Mouse (Mus musculus): Measurements from ENCODE around the gene Bach2.

The Bach2 gene

DNA sequence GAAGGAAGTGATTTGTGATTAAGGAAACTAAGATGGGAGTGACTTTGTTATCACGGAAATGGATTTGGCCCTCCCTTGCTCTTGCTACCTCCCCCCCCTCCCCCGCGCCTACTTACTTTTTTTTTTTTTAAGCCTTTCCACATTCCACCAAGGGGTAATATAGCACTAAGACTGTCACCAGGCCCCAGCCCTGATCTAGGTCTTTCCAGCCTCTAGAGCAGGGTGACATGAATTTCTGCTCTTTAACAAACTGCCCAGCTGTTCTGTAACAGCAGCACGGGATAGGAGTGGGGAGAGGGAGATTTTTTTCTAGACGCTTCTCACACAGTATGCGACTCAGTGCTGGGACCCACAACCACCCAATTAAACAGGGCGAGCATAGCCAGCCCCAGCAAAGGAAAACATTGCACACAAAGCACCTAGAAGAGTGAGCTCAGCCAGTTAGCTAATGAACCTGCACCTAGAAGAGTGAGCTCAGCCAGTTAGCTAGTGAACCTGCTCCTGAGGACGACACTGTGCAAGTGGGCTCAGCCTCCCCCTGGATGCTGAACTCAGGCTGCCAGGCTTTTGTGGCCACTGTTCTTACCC is 10.5 kb upstream of the Bach2 start:
- no peak for DNase-seq

DNA sequence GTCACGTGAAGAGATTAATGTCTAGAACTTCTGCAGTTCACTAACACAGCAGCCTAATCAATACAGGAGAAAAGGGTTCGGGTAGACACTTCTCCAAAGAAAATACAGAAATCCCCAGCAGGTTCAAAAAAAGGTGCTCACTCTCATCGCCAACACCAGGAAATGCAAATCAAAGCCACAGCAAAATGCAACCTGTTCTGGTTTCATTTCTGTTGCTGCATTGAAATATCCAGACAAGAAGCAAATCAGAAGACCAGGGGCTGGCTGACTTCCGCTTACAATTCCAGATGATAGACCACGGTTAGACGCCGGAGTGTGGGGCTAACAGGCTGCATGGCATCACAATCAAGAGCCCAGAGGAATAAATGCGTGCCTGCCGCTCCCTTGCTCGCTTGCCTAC is 9.3 kb upstream of the Bach2 start:
- no peak for DNase-seq

DNA sequence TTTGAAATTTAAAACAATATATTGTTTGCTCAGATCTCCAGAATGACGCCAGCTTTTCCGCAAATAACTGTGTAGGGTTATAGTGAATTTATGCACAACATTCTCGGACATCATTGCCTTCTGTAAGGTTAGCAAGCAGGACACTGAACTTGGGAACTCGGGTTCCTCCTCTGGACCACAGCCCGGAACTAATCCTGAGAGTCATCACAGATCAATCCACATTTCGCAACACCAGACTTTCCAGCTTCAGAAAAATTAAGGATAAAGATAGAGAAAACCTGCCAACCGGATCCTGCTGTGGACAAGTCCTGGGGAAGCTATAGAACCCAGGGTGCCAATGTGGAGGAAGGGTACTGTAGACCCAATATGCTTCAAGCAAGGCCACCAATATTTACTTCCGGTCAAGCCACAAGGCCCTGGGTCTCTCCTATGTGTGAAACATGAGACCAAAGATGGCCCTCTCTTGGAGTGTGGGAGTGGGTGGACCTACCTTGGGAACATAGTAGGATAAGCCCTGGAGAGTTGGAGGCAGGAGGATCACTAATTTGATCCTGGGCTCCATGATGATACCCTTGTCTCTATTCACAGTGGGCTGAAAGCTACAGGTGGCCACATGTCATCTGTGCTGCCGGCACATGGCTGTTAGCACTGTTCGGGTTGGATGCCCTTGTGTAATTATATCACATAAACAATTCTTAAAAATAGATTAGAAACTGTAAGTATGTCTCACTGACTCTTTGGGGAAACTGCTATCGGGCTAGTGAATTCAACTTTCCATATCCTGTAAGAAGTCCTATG is 7.1 kb upstream of the Bach2 start:
- DNase-seq: no peak

DNA sequence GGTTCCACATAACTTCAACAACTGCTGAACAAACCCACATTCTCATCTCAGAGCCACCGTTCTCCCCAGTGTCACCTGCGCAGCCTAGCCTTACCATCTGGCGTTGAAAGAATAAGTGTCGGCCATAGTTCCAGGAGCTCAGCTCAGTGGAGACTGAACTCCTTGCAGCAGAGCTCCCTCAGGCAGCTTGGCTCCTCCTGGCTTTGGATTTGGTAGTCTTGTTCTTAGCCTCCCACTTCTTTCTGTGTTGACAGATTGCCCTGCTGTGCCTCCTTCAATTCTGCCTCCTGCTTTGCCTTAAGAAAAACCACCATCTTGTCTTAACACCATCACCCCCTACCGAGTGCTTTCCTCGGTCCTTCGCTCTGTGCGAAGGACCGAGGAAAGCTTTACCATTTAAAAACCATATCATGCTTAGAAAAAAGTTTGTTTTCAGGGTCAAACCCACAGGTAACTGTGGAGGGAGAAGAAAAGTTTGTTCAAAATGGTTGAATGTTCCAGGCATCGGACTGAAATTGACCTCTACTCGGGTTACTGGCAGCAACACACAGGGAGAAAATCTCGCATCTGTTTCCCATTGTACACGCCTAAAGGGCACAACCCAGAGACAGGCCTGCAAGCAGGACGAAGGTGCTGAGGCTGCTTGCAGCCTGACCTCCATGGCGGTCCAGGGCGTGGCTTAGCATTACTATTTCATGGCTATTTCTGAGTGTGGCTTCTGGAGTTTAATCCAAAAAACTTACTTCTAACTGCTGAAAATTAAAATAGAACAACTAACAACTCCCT is 2.5 kb upstream of the Bach2 start:
- no peak for DNase-seq

DNA sequence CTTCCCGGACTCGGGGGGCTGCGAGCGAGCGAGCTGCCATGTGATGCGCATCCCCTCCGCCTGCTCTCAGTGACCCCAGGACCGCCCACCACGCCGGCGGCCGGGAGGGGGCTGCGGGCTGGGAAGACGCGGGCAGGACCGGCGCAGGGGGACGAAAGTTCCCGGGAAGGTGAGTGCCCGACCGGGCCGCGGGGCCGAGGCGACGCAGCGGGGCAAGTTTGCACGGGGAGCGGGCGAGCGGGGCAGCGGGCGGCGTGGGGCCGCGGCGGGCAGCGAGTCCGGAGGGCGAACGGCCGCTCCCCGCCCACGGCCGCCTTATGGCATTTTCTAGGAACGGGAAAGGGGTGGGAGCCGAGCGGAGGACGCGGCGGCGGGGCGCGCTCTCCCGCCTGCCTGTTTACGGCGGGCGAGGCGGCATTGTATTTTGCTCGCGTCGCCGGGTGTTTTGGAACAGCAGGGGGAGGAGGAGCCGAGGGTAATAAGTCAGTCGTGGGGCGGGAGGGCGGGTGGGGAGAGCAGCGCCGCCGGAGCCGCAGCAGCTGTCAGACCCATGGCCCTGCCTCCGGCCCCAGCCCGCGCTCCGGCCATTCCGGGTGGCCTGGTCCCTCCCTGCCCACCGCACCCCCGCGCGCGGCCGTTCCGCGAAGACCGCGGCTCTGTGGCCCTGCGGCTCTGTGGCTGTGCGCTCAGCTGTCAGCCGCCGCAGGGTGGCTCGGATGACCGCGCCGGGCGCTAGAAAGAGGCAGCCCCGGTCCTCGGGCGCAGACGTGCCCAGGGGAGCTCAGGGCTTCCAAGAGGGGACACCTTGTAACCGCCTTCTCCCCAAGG is 531 bp downstream of the Bach2 start:
- DNase-seq: peak; percentile 51 to 58

DNA sequence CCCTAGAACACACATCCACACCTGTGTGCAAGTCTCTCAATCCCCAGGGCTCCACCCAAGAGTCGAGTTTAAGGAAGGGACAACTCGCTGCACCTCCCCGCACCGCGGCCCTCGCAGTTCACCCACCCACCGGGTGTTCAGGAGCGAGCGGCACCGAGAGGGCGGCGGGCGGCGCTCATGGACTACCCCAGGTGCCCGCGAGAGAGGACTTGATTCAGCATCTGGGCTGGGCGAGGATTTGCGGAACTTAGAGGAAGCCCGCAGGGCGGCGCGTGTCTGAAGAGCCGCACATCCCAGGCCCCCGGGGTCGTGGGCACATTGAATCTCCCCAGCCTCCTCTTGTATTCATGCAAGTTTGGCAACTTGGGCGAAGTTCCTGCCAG is 1.1 kb downstream of the Bach2 start:
- DNase-seq: peak; percentile 66 to 72

DNA sequence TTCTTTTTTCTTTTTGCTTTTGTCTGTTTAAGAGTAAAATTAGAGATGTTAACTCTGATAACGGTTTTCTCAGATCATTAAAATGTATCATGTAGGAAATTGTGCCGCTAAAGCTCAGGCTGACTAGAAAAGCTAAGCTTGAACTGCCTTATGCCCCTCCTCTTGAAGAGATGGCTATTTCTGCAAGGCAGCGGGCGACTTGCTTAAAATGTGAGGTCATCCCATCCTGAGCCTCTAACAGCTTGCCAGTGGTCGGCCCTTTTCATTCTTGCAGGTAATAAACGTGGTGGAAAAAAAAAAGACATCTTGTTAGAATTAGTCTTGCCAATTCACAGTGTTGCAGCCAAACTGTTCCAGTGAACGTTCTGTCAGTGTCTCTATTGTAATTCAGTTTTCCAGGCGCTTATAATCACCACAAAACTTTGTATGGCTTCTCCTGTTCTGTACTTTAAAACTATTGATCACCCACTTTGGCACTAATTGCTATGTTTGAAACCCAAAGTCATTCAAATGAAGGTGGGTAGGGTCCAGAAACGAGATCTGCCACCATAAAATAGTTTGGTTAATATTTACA is 1.9 kb downstream of the Bach2 start:
- DNase-seq: no peak

DNA sequence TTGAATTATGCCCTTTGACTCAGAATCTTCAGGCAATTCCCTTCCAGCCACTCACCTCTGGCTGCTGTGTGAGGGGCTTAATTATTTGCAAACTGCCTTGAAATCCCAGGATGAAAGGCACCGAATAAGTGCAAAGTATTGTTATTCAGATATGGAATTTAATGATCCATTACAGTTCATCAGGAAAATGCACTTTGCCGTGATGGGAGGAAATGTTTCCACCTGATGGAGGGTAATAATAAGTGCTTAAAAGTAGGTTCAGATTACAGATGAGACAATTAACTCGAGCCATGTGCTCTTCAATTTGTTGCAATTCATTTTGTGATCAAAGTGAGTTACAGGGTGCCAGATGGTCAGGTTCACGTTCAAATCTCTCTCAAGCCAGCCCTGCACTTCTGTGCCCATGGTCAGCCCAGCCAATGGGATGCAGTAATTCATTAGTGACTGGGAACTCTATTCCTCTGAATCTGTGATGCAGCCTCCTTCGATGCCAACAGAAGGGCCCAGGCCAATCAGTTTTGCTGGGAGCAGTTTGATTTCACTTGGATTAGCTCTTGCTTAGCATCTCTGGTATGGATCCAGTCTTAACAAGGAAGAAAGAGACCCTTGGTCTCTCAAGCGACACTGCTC is 2.9 kb downstream of the Bach2 start:
- DNase-seq: no peak

DNA sequence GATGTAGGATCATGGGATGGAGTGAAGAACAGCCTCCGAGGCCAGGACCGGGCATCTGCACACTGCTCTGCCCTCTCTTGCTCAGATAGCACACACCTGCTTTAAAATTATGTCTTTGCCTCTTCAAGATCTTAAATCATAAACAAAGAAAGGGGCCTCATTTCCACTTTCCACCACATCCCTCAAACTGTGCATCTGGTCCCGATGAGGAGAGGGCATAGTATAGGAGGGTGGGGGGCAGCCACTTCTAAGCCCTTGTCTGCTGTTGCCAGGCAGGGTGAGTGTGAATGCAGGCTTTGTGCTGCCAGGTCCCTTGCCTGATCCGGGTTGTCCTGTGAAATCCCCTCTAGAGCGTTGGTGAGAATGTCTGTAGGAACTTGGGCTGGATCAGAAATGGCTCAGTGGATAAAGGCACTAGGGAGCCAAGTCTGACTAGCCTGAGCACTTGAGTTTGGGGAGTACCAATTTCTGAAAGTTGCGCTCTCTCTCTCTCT is 3.6 kb downstream of the Bach2 start:
- no peak for DNase-seq

DNA sequence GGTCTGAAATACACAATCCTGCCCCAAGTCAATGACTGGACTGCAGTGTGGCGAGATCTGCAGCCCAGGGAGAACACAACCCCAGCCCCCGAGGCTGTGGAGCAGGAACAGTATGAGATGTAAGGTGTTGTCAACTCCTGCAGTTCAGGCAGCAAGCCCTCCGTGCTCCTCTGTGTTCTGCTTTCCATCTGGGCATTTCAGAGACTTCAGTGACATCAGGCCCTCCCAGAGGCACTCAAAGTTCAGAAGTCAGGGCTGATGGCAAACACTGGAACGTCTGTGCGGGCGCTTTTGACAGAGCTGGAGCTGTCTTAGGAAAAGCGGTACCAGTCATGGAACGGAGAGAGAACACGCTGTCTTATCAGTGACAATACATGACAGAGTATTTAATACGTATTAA is 4.9 kb downstream of the Bach2 start:
- DNase-seq: no peak

DNA sequence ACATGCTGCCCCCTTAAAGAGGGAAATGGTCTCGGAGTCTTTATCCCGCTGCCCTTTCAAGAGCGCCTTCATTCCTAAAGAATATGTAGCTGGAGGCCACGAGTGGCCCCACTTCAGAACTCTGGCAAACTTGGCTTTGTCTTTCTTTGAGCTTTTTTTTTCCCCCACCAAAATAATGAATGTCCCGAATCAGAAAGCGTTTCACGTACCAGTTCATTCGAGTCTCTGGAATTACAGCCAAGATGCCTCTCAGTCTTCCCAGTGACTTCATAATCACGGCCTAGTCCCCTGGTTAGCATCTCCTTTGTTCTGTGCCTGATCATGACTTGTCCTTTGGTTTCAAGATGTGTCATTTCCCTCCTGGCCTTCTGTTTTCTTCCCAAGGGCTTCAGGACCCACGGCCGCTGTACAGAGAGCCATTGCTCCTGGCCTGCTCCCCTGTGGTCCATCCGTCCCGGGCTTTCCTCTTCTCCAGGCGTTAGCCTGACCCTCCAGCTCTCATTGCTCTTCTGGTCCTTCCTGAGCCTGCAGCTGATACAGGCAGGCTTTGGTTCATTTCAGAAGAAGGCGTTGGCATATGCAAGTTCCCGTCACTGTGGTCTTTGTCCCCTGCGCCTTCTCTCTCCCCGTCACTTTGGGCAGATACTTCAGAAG is 5.6 kb downstream of the Bach2 start:
- DNase-seq: no peak

DNA sequence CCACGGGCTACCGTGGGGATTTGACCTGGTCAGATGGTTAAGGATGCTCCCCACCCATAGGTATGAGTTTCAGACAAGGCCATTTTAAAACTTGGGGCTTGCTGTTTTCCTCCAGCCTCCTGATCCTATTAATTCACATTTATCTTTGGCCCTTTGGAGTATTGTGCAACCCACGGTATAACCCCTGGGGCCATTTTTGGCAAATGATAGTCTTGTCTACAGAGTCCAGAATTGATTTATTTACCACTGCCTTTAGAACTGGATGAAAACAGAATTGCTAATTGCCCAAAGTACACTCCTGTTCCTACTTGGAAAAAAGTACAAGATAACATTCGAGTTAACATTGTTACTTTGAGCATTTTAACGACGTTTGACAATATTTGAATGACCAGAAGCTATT is 7.0 kb downstream of the Bach2 start:
- DNase-seq: no peak

DNA sequence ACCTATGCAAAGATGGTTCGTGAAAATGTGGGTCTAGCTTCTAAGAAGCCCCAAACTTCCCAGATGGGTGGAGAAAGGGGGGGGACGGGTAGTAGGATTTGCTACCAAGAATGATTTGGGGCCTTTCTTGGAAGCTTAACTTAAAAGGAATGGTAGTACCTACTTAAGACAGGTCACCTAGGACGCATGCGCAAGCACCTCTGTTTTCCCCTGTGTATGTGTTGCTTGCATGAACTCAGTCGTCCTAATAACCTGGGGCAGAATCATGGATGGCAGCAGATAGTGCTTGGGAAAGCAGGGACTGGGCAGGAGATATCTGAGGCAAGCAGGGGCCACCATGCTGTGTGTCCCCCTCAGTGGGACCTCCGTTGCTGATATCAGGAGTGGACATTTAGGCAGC is 7.4 kb downstream of the Bach2 start:
- DNase-seq: no peak

DNA sequence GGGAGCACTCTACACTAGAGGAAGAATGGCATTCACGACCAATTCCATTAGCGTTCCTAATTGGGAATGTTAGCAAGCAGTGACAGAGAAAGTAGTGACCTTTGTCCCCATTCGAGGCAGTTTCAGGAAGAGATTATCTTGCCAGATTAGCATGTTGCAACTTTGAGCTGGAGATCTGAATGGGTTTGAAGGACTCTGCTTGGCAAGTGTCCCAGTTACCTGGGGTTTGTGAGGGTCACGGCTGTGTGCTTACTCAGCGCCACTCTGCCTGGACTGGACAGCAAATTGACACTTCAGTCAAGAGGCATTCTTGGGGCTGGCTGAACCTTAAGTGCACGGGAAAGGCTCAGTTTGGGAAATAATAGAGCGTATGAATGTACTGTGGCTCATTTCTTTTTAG is 8.2 kb downstream of the Bach2 start:
- no peak for DNase-seq

DNA sequence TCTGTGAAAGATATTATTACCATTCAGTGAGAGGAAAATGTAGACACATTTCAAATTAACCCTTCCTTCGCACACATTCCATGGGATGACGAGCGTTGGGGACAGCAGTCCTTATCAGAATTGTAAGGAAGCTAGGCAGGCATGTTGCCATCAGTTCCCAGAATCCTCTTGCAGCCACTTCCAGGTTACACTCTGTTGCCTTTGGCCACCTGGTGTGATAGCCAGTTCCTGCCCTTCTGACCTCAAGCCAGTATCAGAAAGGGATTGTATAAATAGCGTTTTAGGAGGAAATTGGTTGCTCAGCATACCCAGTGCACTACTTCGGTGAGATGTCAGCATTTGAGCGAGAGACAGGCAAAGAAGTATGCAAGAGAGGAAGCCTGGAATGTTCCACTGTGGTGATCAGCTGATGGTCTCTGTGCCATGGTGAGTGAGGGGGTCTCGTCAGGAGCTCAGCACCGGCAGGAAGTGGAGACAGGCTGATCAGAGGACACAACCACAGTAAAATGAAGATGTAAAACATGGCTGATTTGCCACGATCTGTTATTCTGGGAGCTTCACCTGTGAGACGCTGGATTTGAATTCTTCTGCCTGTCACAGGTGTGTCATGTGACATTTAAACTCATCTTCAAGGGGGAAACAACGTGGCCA is 9.0 kb downstream of the Bach2 start:
- DNase-seq: no peak

DNA sequence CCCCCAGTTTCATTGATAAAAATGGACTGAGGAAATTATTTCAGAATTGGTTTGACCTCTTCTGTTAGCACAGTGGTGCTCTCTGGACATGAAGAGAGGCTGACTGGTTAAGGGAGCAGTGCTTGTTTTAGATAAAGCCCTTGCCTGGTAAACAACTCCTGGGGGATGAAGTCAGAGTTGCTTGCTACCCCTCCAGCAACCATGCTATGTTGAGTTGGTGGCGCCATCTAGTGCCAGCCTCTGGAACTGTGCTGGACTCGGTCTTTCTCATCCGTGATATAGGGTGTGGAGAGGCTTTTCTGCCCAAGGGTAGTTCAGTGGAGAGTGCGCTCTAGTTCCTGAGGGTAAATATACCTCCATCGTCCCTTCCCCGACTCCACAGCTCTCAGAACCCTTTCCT is 9.6 kb downstream of the Bach2 start:
- peak; percentile 77 to 86 for DNase-seq

DNA sequence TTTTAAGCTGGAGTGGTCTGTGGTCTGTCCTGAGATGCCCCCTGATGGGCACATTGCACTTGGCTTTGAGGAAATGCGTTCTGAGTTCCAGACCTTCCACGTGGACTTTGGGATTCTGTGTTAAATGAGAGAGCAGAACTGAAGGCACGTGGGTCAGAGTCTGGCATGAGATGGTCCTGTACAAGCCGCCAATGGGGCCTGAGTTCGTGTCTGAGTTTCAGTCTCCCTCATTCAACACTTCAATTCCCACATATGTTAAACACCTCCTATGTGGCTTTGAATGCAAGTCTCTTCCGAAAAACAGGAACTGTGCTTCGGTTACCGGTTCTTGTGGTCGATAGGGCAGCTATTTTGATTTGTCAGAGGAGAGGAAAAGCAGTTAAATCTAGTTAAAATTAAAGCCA is 10.4 kb downstream of the Bach2 start:
- DNase-seq: no peak

DNA sequence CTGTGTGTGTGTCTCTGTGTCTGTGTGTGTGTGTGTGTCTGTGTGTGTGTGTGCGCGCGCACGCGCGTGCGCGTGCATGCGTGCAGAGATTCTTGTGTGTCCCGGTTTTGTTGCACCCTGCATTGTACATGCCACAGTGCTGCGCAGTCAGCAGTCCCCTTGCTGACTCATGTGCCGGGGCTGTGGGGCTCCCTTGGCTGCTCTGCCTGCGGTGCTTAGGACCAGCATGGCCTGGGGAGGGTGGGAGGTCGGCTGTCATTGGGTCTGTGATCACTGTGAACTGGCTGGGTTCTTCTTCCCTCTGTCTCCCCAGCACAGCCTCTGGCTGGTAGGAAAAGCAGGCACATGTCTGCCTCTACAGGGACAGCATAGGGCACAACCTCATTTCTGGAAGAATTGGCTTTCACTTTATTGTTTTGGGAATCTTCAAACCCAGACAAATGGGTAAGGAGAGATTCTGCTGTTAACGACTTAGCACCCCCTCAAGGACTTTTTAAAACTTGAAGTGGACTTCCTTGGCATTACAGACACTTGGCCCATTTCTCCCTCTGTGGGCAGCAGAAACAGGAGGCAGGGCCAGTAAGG is 11.2 kb downstream of the Bach2 start:
- DNase-seq: peak; percentile 44 to 58

DNA sequence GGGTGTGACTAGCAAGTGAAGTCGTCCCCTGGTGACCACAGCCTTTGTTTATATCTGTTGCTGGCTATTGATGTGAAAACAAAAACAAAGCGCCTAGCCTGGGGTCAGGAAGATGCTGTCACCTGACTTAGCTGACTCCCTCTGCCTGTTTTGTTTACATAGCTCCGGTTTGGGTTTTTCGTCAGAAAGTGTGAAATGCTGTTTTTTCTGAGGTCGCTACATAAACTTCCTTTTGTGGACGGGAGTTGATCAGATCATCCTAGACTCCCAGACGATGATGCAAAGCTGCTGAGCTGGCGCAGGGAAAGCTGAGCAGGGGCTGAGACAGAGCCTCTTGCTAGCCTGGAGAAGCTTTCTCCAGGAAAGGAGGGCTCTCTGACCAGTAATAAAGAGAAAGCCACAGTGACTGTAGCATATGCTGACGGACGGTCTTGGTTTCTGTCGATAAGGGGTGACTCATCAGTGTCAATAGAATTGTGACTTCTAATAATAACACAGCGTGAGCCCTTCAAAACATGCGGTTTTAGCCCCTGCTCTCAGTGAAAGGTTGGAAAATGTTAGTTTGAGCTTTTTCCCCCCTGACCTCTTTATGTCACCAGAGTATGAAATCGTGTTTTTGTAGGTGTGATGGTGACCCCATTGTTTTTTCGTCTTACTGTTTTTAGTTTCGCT is 11.9 kb downstream of the Bach2 start:
- DNase-seq: no peak

DNA sequence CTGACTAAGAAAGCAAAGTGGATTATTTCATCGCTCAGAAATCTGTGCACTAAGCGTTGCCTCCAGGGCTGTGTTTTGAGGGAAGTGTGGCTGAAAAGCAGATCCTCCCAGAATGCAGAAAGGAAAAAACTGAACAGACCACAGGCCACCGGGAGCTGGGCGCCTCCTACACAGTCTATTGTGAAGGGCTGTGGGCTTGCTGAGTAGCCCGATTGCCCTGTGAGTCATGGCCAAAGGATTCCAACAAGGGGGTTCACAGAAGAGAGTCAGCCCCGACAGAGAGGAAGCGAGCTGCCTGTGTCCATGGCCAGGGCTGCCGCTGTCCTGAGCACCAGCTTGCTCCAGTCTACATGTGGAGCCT is 12.4 kb downstream of the Bach2 start:
- DNase-seq: no peak
